Mouse (Mus musculus) CD4-positive, CD25-positive, alpha-beta regulatory T cell, adult 2 months (primary cell): ENCODE results near the gene Cd8a.
"Not testable (repeated sequence)": the region's sequence is repeated elsewhere in the genome, so short reads cannot be mapped to it uniquely, and the experiment has no call there.

Source experiments
- DNase-seq: peaks from one replicate; pipeline ENCODE4 v3.0.0-alpha.2; 2012; ENCODE audit warnings: low read depth, low spot score

The Cd8a gene

DNA sequence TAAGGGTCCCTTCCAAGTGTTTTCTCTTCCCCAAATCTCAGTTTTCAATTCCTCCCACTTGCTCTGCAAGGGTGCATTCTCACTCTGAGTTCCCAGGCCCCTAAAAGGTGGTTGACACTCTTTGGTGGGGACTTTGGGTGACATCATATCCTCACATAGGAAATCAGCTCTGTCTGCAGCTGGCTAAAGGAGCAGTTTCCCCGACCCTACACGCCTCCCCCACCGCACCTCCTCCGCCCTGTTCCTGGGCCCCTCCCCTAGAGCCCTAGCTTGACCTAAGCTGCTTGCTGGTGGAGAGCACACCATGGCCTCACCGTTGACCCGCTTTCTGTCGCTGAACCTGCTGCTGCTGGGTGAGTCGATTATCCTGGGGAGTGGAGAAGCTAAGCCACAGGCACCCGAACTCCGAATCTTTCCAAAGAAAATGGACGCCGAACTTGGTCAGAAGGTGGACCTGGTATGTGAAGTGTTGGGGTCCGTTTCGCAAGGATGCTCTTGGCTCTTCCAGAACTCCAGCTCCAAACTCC, at the start of gene Cd8a:
Cd8a (plus strand) TSS at position 179 of the 527 bp plus-strand sequence.
- no peak for DNase-seq

DNA sequence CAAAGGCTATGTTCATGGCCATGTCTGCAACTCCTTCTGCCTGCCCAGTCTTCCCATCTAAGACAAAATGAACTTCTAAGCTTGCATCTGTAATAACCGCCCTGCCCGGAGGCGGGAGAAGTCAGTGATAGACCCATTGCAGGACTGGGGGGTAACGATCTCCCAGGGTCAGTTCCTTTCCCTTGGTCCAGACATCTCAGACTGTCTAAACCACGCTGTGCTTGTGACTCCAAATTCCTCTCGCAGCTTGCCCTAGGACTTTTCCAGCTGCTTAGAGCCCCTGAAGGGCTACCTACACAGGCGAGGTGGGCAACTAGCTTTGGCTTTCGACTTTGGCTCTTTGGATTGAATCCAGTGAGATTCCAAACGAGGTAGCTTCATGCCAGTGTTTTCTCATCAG, 48.4 kb upstream of the Cd8a start:
- no peak for DNase-seq

DNA sequence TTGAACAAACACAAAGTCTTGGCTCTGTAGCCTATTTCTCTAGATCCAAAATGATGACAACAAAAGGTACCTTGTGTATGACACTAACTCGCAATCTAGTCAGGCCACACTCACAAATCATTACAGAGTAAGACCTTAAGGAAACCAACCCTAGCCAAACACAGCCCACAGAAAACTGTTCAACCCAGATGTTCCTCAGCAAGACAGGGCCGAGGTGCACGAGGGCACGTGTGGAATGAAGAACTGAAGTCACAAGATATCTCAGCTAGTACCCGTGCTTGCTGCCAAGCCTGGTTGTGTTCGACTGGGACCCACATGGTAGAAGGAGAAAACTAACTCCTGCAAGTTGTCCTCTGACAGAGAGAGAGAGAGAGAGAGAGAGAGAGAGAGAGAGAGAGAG, 43.3 kb upstream of the Cd8a start:
- no peak for DNase-seq

DNA sequence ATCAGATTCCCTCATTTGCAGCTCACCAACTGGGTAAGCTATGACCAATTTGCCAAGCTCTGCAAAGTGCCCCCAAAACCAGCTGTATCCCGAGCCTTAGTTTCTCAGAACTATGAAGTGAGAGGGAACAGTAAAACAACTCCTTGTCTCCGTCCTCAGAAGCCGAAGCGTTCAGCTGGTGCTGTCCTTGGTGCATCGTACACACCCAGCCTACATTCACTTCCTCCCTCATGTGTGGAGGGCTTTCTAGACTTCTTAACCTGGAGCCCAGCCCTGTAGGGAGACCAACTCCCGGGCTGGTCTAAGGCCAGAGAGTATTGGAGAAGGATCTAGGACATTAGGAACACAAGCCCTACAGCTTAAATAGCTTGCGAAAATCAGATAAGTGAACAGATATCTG, 42.7 kb upstream of the Cd8a start:
- no peak for DNase-seq

DNA sequence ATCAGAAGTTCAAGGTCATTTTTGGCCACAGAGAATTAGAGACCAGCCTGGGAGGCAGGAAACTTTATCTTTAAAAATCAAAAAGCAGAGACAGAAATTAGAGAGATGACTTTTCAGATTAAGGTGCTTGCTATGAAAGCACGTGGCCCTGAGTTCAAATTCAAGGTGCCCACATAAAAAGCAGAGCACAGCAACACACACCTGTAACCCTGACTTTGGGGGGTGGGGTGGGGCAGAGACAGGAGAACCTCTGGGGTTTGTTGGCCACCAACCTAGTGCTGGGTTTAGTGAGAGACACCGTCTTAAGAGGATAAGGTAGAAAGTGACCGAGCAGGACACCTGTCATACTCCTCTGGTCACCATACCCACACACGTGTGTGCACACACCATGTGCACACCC, 41.7 kb upstream of the Cd8a start:
- DNase-seq = not testable (repeated sequence)

DNA sequence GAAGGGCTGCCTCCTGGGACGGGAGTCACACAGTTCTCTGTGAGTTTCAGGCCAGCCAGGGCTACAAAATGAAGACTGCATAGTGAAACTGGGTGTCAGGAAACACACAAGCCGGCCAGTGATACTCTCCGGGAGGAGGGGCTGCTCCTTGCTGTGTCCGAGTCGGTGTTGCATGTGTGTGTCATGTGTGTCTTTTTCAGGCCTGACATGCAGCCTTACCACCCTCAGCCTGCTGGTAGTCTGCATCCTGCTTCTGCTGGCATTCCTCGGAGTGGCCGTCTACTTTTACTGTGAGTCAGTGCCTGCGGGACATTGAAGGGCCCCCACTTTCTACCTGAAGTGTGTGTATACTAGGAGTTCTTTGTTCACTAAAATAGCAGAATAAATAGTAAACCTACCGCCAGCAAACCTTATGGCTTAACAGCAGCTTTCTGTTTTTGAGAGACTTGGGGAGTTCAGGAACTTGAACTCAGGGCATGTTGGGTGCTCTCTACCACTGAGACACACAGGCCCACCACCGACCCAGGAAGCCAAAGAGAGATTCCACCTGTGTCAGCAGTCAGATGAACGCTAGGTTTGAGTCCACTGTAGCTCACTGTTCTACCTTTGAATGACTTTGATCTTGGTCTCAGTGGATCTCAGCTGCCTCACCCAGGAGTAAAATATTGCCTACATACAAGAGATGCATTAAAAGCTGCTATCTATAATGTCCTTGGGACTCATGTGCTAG, 40.8 kb upstream of the Cd8a start:
- DNase-seq = no peak

DNA sequence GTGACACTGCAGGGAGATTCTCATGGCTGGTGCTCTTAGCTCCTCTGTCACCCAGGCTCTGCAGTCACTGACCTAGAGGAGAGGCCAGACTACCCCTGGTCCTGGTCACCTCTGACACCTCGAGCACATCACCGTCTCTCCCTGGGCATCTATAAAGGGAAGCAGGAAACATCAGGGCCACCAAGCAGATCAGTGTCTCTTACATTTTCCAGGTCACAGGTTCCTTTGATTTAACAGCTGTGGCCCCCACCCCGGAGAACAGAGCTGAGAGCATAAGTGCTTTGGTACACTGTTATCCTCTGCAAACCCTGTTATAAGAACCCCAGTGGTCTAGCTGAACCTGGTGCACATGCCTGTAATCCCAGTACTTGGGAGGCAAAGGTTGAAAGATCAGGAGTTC, 40.2 kb upstream of the Cd8a start:
- no peak for DNase-seq

DNA sequence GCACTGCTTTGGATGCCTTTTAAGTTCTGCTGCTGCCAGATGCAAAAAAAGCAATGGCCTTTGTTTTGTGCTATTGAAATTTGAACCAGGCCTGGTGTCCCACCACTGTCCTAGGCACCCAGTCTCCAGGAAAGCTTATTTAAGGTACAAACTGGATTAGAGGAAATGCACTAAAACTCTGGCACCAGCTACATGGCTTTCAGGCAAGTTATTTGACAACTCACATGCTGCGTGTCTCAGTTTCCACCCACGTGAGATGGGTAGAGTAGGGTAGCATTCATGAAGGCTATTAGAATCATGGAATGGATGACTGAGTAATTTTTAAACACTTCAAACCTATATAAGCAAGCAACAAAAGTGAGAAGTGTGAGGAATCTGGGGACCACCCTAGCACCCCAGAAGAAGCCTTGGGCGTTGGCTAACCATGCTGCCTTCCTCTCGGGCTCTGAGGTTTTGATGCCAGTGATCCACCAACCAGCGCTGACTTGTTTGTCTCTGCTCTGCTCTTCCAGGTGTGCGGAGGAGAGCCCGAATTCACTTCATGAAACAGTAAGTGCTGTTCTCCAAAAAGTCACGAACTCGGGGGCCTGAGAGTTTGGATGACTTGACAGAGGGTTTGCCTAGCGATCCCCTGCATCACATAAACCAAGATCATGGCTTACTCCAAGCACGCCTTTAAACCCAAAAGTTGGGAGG, 39.5 kb upstream of the Cd8a start:
- DNase-seq = no peak

DNA sequence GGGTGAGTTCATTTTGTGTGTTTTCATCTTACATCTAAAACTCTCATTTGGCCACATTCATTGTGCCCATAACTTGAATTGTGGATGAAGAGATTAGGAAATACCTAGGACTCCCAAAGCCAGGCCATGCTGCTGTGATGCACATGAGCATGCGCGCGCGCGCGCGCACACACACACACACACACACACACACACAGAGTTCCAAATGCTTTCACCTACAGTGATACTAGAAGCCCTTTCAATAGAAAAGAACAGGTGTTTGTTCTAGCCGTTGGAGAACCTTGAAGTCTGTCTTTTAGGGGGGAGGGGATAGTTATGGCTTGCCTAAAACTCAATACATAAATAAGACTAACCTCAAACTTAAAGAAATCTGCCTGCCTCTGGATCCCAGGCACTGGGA, 35.6 kb upstream of the Cd8a start:
- no peak for DNase-seq

DNA sequence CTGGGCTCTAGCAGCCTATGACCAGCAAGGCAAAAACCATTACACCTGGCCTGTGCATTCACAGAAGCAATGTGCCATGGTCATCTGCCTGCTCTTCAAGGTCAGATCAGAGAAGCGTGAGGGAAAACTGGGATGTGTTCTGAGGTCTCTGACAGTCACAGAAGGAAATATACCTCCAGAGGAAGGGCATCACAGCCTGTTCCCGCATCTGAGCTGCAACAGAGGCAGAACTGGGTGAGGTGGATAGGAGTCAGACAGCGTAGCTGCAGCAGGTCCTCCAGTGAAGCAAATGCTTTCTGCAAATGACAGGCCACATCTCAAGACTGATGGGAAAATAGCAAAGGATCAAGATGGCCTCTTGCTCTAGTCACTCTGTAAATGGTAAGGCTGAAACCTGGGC, 34.3 kb upstream of the Cd8a start:
- no peak for DNase-seq

DNA sequence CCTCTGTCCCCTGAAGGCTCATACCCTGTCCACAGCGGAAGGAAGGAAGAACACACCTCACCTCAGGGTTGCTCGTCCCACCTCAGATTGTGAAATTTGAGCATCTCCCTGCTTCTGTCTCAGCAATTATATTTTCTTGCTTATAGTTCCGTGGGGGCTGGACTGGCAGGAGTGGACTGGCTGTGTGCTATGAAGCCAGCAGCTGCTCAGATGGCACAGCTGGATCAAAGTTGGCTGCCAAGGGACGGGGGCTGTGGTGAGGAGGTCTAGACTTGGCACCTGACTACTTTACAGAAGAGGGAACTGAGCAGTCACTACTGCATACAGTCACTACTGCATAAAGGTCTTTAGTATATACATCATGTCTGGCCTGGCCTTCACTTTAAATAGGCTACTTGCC, 33.9 kb upstream of the Cd8a start:
- DNase-seq = no peak

DNA sequence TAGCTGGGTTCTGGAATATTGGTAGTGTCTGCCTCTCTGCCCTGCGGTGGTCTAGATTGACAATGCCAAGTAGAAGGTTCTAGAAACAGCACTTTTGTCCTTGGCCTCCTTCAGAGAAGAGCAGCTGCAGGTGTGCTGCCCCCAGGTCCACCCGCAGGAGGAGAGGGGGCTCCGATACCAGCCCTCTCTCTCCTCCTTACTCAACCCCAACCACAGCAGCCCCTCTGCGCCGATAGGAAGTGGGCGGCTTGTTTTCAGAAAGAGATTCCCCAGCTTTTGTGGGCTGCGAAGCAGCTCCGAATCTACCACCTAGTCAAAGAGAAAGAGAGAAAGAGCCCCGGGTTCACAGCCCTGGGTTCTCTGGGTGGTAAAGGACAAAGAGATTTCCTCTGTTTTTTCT, 32.0 kb upstream of the Cd8a start:
- DNase-seq = peak; percentile 17

DNA sequence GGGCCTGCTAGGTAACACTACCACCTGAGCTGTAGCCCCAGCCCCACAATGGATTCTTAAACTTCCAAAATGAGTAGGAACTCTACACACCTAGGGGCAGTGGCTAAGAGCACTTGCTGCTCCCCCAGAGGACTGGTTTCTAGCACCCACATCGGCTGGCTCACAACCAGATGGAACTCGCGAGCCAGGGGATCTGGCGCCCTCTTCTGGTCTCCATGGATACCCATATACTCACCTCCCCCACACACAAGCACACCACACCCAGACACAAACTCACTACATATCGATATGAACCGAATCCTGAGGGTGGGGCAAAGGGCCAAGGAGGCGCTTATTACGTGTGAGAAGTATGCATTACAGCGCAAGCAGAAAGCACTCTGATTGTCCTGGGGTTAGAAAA, 25.2 kb upstream of the Cd8a start:
- DNase-seq = peak; percentile 27

DNA sequence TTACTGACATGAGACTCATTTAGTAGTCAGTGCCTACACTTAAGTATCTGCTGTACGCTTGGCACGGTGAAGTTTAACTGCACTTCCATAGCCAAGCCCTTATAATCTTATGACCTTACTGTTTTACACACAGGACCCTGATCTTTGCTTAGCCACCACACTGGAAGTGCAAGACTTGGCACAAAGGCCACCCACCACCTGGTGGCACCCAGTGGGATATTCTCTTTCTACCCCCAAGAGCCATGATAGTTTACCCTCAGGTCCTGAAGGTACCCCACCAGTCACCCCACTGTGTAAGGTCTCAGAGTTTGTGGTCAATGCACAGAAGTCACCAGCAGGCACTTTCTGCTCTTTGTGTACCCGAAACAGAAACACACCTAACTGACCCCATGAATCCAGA, 22.0 kb upstream of the Cd8a start:
- no peak for DNase-seq

DNA sequence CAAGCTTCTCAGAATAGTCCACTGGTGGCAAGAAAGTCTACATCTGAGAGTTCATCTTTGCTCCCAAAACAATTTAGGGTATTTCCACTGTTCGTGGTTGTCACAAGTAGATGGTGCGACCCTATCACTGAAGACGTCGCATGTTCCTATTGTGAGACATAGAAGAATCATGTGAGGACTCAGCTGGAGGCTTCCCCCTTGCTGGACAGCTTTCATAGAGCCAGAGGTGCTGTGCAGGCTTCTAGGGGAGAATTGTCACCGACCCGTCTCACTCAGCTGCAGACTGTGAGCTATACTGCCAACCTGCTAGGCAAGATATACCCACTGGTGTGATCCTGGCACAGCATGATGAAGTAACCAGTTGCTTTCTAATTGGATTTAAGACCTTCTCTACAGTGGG, 21.0 kb upstream of the Cd8a start:
- no peak for DNase-seq

DNA sequence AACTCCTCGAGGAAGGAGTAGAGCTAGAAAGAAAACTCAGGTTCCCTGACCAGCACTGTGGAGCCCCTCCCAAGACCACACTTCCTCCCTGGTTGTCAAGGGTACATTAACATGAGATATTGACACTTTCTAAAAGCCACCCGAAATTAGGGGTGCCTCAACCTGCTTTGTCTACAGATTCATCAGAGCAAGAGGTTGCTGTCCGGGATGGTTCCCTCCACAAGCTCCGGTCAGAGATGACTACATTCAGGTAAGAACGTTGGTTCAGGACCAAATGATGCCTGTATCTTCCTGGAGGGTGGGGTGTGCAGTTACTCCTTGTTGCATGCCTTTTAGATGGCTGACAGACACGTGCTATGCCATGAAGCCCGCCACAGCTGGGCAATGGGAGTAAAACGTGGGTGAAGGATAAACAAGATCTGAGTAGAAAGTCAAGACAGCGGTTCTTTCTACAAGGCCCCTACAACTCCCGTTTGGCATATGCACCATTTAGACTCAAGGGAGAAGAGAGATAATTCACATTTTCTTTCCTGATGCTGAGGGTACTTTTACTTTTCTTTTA, 20.3 kb upstream of the Cd8a start:
- DNase-seq = no peak

DNA sequence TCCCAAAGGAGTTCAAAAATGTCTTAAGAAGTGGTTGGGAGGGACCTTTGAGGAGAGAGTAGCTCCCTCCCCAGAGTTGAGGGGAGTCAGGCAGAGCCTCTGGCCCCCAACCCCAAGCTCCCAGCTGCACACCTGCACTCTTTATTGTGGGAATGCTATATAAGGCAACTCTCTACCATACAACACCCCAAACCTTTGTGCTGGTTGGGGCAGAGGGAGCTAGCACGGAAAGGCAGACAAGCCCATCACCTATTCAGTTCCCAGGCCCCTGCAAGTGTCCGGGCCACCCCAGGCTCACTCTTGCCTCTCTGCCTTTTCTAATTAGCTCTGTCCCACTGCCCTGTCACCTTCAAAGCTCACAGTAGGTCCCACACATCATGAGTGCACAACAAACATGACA, 19.5 kb upstream of the Cd8a start:
- DNase-seq = no peak

DNA sequence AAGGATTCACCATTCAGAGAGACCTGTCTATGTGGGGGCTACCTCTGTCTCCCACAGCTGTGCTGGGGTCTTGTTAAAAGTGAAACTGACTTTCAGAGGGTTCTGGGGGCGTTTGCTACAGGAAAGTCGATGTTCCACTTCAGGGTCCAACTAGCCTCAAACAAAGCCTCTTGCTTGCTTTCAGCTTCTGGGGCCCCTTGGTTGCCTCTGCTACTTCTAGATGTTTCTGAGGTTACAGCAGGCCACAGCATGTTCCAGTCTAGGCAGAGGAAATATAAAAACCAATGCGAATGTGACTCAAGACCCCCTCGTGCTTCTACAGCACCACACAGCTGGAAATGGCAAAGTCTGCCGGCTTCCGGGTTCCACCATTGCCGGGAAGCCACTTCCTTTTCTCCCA, 15.7 kb upstream of the Cd8a start:
- DNase-seq = no peak

DNA sequence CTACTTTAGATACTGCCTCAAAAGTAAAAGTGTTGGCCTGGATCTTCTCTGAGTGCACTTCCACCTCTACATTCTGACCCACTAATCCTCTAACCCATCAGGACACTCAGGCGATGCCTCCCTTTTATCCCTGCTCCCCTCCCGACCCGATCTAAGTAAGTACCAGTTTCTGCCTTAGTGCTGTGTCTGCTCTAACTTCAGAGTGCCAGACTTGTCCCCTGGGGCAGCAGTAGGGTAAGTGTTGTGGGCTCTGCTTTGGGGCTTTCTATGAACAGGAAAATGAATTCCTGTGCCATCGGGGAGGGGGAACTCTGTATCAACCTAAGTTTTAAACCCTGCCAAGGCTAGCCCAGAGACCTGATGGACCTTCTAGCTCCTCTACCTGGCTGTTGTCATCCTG, 13.0 kb upstream of the Cd8a start:
- no peak for DNase-seq

DNA sequence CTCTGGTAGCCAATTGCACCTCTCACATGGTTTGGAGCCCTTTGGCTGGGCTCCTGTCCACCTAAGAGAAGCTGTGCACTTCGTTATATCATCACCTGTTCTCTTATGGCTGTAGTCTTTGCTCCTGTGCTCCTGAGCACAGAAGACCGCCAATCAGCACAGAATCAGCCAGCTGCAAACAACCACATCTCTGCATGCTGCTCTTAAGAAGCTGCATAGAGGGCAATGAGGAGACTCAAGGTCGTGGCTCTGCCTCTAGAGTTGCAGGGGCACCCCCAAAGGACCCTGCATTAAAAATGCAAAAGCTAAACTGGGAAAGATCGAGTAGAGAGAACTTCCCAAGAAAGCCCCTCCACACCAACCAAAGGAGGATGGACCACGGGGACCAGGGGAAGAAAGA, 12.5 kb upstream of the Cd8a start:
- DNase-seq = no peak

DNA sequence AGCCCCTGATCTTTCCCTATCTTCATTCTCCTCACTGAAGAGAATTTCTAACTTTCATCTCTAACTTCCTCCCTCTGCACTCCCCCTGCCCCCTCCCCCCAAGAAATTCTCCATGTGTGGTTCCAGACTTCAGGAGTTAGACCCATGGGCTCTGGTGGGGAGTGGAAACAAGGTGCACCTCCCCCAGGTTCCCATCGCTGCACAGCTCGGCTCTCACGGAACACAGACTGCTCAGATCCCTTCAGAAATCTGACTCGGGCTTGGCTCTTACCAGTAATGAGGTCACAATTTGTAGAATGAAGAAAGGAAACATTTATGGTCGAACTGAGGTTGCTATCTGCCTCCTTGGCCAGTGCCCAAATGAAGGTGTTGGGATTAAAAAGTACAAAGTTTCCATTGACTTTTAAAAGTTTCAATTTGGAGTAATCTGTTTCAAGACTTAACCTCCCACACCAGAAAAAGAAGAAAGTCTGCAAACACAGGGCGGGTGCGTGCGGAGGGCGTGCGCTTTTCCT, 12.0 kb upstream of the Cd8a start:
- no peak for DNase-seq

DNA sequence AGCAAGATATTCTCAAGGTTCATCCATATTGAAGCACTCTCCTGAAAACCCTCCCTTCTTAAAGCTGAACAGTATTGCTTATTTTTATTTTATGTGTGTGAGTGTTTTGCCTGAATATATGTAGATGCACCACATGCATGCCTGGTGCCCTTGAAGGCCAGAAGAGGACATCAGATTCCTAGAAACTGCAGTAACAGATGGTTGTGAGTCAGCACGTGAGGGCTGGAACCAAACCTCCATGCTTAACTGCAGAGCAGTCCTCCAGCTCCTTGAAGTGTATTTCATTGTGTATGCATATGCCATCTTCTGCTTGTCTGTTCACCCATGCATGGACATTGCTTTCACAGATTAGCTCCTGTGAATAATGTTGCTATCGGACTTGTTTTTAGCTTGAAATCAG, 9.2 kb upstream of the Cd8a start:
- no peak for DNase-seq

DNA sequence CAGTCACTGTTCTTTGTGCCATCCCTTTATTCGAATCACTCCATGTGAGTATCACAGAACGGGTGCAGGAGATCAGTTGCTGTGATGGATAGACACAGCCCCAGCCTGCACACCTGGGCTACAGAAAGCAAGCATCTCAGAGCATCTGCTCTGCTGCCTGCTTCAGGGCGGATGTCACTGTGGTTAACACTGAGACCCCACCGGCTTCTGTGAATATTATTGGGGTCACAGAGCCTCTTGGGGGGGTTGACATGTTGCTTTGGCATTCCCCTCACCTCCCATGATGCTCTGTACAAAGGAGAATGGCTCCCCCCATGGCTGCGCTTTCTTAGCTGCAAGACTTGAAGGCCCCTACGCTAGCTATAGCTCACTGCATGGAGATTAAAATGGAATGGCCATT, 3.8 kb upstream of the Cd8a start:
- DNase-seq = no peak
